Mouse (Mus musculus): ENCODE results near the gene Orc5. TPM values are rescaled to one million over a fixed set of nuclear protein-coding genes. Genes with fewer than 3 reads are reported as not detected.

Orc5 gene
- 51.6 and 54.9 TPM in 2 replicates for polyA plus RNA-seq (2016; fragmentation: Nextera tagmentation; extraction: Ambion mirVana)

DNA sequence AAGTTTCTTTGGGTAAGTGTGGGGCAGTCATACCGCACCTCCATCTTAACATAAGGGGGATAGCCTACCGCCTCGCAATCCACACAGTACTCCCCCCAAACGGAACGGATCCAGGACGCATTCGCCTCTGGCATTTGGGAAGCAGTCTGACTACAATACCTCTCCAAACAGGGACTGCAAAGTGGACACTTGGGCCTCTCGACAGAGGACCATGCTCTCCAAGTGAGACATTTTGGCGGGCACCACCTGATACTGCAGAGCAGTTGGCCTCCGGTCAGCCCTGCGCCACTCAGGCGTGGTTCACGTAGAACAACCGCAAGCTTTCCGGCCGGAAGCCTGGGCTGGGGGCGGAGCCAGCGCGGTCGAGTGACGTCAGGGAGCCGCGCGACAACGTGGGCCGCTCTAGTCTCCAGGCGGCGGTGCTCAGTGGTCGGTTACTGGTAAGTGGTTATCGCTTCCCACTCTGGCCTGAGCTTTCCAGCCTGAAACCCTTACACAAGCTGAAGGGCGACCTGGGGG lies at the start of gene Orc5:
Gene Orc5 (minus strand): TSS at position 397 of the 519 bp plus-strand sequence.
- peaks cover 26% of the 10 kb centered on the region for H3K36me3 ChIP-seq (replicated peaks)
- peak within 1 kb of the TSS; percentile 93 for H3K27ac ChIP-seq
- peak; percentile 93 for DNase-seq (ENCODE audit: extremely low spot score, low spot score)
- peaks cover 13% of the 10 kb centered on the region for H3K4me1 ChIP-seq
- under 1% methylated on average over 31 of the region's 31 CpGs for WGBS
- no peaks in the 10 kb centered on the region for H3K27me3 ChIP-seq (ENCODE audit: poor library complexity, severe bottlenecking)
- peak within 1 kb of the TSS; percentile 75 for H3K4me3 ChIP-seq
- H3K9me3 ChIP-seq: peaks cover 6% of the 10 kb centered on the region

DNA sequence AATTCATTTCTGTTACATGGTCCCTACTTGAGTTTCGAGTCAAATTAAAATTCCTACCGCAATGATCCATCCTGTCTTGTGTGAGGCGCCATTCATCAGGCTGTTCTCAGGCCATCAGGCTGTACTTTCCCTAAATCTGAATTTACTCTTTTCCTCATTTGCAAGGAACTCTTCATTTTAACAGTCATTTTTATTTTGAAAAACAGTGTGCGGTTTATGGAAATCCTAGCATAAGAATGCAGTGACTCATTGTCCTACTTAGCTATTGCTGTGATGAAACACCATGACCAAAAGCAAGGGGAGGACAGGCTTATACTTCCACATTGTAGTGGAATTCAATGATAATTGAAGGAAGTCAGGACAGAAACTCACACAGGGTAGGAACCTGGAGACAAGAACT lies 46.8 kb upstream of the Orc5 start:
- Histone ChIP-seq H3K27ac (no peak overlapping the region), H3K9me3 (no peaks in the 10 kb centered on the region), H3K4me3 (no peak overlapping the region), H3K27me3 (ENCODE audit: poor library complexity, severe bottlenecking) (no peaks in the 10 kb centered on the region), H3K36me3 (replicated peaks) (no peaks in the 10 kb centered on the region), H3K4me1 (no peaks in the 10 kb centered on the region)
- no peak for DNase-seq (ENCODE audit: extremely low spot score, low spot score)
- WGBS: 97% methylated on average over 4 of the region's 4 CpGs

DNA sequence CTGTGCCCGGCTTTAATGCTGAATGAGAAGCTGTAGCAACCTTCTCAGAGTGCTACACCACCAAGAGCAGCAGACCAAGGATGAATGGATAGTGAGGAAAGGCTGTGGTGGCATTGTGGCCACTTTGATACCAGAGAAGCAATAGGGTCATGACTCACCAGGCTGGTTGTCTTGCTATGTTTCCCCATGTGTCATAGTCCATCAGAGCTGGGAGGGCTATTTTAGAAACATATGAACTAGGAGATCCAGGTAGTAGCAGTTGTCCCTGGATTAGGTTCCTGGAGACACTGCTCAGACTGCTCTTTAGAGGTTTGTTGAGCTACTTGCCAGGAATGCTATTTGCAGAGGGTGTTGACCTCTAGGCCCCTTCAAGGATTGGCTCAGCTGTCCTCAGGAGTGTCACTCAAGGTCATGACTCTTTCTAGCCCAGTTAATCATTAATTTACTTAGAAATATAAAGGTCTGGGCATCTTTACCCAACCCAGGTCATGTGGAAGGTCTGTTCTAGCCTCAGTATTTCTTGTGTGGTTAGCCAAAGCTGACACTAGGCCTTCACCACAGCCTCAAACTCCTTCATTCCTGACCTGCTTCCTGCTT lies 39.2 kb upstream of the Orc5 start:
- H3K27me3 ChIP-seq (ENCODE audit: poor library complexity, severe bottlenecking): no peaks in the 10 kb centered on the region
- H3K4me1 ChIP-seq: no peaks in the 10 kb centered on the region
- no peaks in the 10 kb centered on the region for H3K9me3 ChIP-seq
- DNase-seq (ENCODE audit: extremely low spot score, low spot score): no peak
- H3K4me3 ChIP-seq: no peak overlapping the region
- WGBS: 76% methylated on average over 1 of the region's 1 CpGs
- no peak overlapping the region for H3K27ac ChIP-seq
- H3K36me3 ChIP-seq (replicated peaks): no peaks in the 10 kb centered on the region

- Histone ChIP-seq H3K4me1 (no peaks in the 10 kb centered on the region), H3K9me3 (no peaks in the 10 kb centered on the region), H3K4me3 (no peak overlapping the region), H3K27me3 (ENCODE audit: poor library complexity, severe bottlenecking) (no peaks in the 10 kb centered on the region), H3K27ac (no peak overlapping the region), H3K36me3 (replicated peaks) (no peaks in the 10 kb centered on the region)
- DNase-seq (ENCODE audit: extremely low spot score, low spot score): no peak
- WGBS: 82% methylated on average over 1 of the region's 1 CpGs
Measured at GRCm38 (mm10) chr5:22587492-22587891, 37.3 kb upstream of the Orc5 start.

GRCm38 (mm10) chr5:22584556-22584955 lies 34.3 kb upstream of the Orc5 start:
- no peak for DNase-seq (ENCODE audit: extremely low spot score, low spot score)
- Histone ChIP-seq H3K27me3 (ENCODE audit: poor library complexity, severe bottlenecking) (no peaks in the 10 kb centered on the region), H3K4me1 (no peaks in the 10 kb centered on the region), H3K27ac (no peak overlapping the region), H3K9me3 (no peaks in the 10 kb centered on the region), H3K36me3 (replicated peaks) (no peaks in the 10 kb centered on the region), H3K4me3 (no peak overlapping the region)
- 63% methylated on average over 2 of the region's 2 CpGs for WGBS

GRCm38 (mm10) chr5:22578011-22578410 lies 27.8 kb upstream of the Orc5 start:
- Histone ChIP-seq H3K4me3 (no peak overlapping the region), H3K9me3 (no peaks in the 10 kb centered on the region), H3K36me3 (replicated peaks) (no peaks in the 10 kb centered on the region), H3K4me1 (no peaks in the 10 kb centered on the region), H3K27ac (no peak overlapping the region), H3K27me3 (ENCODE audit: poor library complexity, severe bottlenecking) (no peaks in the 10 kb centered on the region)
- 75% methylated on average over 3 of the region's 3 CpGs for WGBS
- DNase-seq (ENCODE audit: extremely low spot score, low spot score): no peak

DNA sequence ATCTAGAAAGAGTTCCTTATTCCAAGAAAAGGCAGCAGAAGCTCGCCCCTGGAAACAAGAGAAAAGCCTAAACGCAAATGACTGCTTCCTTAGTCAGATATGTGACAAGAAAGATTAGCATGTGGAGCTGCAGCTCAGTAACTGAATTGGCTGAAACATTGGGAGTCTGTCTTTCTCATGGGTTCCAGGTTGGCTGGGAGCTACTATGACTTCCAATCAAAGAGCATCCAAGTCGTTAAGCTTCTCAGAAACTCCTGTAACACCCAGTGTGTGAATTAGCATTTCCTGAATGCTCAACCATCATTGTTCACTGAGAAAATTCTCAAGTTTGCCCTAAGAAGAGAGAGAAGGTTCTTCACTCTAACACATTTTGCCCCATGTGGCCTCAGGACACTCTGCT lies 24.5 kb upstream of the Orc5 start:
- Histone ChIP-seq H3K27ac (no peak overlapping the region), H3K4me1 (no peaks in the 10 kb centered on the region), H3K9me3 (no peaks in the 10 kb centered on the region), H3K27me3 (ENCODE audit: poor library complexity, severe bottlenecking) (no peaks in the 10 kb centered on the region), H3K36me3 (replicated peaks) (no peaks in the 10 kb centered on the region), H3K4me3 (no peak overlapping the region)
- no peak for DNase-seq (ENCODE audit: extremely low spot score, low spot score)
- WGBS: 57% methylated on average over 3 of the region's 3 CpGs

DNA sequence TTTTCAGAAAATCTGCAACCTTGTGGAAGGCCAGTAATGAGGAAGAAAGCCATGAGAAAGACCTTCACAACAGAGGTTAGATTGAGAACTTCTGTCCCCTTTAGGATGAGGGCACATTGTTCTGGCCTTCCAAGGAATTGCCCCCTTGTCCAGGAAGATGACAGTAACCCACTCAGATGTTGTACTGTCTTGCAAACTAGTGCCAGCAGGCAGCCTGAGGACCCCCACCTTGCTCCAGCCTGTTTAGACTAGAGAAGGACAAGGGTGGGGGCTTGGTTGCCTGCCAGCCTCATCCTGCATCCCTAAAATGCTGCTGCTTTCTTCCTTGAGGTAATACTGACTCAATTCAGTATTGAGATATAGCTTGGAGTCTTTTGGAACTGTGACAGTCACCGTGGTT lies 23.9 kb upstream of the Orc5 start:
- 64% methylated on average over 1 of the region's 1 CpGs for WGBS
- Histone ChIP-seq H3K4me3 (no peak overlapping the region), H3K36me3 (replicated peaks) (no peaks in the 10 kb centered on the region), H3K9me3 (no peaks in the 10 kb centered on the region), H3K27me3 (ENCODE audit: poor library complexity, severe bottlenecking) (no peaks in the 10 kb centered on the region), H3K27ac (no peak overlapping the region), H3K4me1 (no peaks in the 10 kb centered on the region)
- no peak for DNase-seq (ENCODE audit: extremely low spot score, low spot score)

DNA sequence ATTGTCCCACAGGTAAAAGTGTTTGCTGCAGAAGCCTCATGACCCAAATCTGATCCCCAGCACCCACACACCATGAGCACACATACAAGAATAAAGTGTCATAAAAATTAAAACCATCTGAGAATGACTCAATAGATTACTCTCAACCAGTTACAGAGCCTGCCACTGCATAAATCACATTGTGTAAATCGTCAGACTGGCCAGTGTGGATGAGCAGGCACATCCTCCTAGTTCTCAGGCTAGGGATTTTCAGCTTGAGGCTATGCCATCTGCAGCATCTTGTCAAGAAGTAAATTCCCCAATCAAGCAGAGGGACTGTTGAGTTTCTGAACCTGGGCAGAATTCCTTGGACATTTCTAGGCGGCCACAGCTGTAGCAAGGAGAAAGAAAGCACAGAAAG lies 23.5 kb upstream of the Orc5 start:
- no peak for DNase-seq (ENCODE audit: extremely low spot score, low spot score)
- H3K27me3 ChIP-seq (ENCODE audit: poor library complexity, severe bottlenecking): no peaks in the 10 kb centered on the region
- 72% methylated on average over 2 of the region's 2 CpGs for WGBS
- H3K27ac ChIP-seq: no peak overlapping the region
- H3K4me3 ChIP-seq: no peak overlapping the region
- no peaks in the 10 kb centered on the region for H3K9me3 ChIP-seq
- H3K36me3 ChIP-seq (replicated peaks): no peaks in the 10 kb centered on the region
- no peaks in the 10 kb centered on the region for H3K4me1 ChIP-seq

DNA sequence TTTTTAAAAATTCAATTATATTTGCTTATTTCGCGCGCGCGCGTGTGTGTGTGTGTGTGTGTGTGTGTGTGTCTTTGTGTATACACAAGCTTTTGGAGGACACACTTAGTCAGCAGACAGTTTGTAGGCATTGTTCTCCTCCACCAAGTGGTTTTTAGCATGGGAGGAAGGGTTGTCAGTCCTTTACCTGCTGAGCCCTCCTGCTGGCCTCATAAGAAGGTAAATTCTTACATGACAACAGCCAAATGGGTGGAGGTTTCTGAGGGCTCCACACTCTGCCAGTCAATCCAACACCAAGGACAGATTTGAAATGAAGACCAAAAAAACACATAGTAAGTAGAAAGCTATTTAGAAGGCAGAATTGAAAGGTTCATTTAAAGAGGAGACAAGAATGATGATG lies 22.7 kb upstream of the Orc5 start:
- H3K27me3 ChIP-seq (ENCODE audit: poor library complexity, severe bottlenecking): no peaks in the 10 kb centered on the region
- DNase-seq (ENCODE audit: extremely low spot score, low spot score): no peak
- no peaks in the 10 kb centered on the region for H3K4me1 ChIP-seq
- H3K4me3 ChIP-seq: no peak overlapping the region
- H3K27ac ChIP-seq: no peak overlapping the region
- no peaks in the 10 kb centered on the region for H3K9me3 ChIP-seq
- 98% methylated on average over 6 of the region's 6 CpGs for WGBS
- H3K36me3 ChIP-seq (replicated peaks): no peaks in the 10 kb centered on the region

- DNase-seq (ENCODE audit: extremely low spot score, low spot score): no peak
- Histone ChIP-seq H3K27ac (no peak overlapping the region), H3K36me3 (replicated peaks) (no peaks in the 10 kb centered on the region), H3K4me1 (no peaks in the 10 kb centered on the region), H3K27me3 (ENCODE audit: poor library complexity, severe bottlenecking) (no peaks in the 10 kb centered on the region), H3K9me3 (no peaks in the 10 kb centered on the region), H3K4me3 (no peak overlapping the region)
- WGBS: 89% methylated on average over 3 of the region's 3 CpGs
Measured at GRCm38 (mm10) chr5:22572456-22572855, 22.2 kb upstream of the Orc5 start.

DNA sequence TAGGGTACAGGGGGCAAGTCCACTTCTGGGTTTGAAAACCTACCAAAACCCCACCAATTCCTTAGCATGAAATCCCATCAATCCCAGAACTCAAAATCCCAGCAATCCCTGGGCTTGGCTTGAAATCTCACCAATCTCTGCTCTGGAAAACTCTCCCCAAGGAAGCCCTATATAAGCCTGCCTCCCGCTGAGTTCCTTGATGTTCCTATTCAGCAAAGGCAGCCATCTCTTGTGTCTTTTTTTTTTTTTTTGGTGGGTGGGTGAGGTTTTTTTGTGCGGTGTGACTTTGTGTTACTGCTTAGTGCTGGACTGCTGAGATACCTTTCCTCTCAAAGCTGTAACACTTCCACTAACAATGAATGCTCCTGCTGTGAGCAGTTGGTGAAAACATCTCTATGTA lies 15.5 kb upstream of the Orc5 start:
- no peak for DNase-seq (ENCODE audit: extremely low spot score, low spot score)
- no peaks in the 10 kb centered on the region for H3K36me3 ChIP-seq (replicated peaks)
- no peak overlapping the region for H3K4me3 ChIP-seq
- no peak overlapping the region for H3K27ac ChIP-seq
- no peaks in the 10 kb centered on the region; the same call in 1 of the 2 replicates for H3K9me3 ChIP-seq
- 79% methylated on average over 2 of the region's 2 CpGs for WGBS
- H3K4me1 ChIP-seq: no peaks in the 10 kb centered on the region
- no peaks in the 10 kb centered on the region for H3K27me3 ChIP-seq (ENCODE audit: poor library complexity, severe bottlenecking)

- H3K4me1 ChIP-seq: no peaks in the 10 kb centered on the region
- no peak for DNase-seq (ENCODE audit: extremely low spot score, low spot score)
- WGBS: 84% methylated on average over 2 of the region's 2 CpGs
Measured at GRCm38 (mm10) chr5:22559801-22560200, 9.6 kb upstream of the Orc5 start.

More at GRCm38 (mm10) chr5:22559801-22560200, 9.6 kb upstream of the Orc5 start:
- no peak overlapping the region for H3K27ac ChIP-seq
- no peaks in the 10 kb centered on the region for H3K27me3 ChIP-seq (ENCODE audit: poor library complexity, severe bottlenecking)
- no peaks in the 10 kb centered on the region; the same call in 1 of the 2 replicates for H3K36me3 ChIP-seq (replicated peaks)
- no peak overlapping the region for H3K4me3 ChIP-seq
- no peaks in the 10 kb centered on the region; the same call in 1 of the 2 replicates for H3K9me3 ChIP-seq
